Mouse (Mus musculus) CD4-positive, CD25-positive, alpha-beta regulatory T cell, adult 4 months (primary cell): Measurements from ENCODE around the gene Lin54. TPM values are rescaled to one million over a fixed set of nuclear protein-coding genes. Genes with fewer than 3 reads are reported as not detected.

Experiments
- ATAC-seq: one replicate; pipeline ENCODE4 v1.8.0; 2017
- polyA plus RNA-seq, 2 experiments: library from polyadenylated mRNA; unstranded; fragments of 100-300 nt; shearing (Covaris generic); gene quantifications; one replicate each; pipeline ENCODE4 v1.2.1; 2017

Lin54 gene
- polyA plus RNA-seq, 2 experiments from 2014 or later = 9.2 to 9.9 TPM

DNA sequence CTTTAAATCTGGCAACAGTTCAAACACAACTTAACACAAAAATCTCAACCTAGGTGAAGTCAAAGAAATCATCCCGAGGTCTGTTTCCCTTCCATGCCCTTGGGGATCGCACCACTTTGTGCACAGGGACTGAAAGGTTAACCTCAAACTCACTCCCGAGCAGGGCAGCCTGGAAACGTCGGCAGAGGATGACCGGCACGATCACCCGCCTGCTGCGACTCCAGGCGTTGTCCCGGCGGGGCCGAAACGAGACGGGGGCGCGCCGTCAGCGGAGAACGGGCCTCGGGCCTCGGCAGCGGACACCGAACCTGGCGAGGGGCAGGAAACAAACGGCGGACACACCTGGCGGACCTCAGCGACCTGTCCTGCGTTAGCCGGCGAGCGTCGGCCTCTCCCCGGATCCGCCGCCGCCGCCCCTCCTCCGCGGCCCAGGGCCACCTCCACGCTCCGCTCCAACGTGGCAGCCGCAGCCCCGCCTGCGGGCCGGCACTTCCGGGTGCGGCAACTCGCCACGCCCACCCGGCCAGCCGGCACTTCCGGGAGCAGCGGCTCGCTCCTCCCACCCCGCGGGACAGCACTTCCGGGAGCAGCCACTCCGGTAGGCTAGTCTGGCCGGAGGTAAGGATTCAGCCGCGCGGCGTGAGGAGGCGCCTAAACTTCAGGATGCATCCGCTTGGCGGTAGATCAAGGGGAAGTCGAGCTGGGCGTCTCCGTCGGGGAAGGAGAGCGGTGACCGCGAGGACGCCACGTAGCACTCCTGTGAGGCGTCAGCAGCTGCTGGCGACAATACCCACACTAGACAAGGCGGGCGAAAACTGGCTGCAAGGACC is 84.5 kb downstream of the Lin54 start, which contains the start of gene Sec31a:
Gene Sec31a, minus strand, starts transcription at position 474 of the 830 bp plus-strand sequence.
- peak; percentile 94 for ATAC-seq

DNA sequence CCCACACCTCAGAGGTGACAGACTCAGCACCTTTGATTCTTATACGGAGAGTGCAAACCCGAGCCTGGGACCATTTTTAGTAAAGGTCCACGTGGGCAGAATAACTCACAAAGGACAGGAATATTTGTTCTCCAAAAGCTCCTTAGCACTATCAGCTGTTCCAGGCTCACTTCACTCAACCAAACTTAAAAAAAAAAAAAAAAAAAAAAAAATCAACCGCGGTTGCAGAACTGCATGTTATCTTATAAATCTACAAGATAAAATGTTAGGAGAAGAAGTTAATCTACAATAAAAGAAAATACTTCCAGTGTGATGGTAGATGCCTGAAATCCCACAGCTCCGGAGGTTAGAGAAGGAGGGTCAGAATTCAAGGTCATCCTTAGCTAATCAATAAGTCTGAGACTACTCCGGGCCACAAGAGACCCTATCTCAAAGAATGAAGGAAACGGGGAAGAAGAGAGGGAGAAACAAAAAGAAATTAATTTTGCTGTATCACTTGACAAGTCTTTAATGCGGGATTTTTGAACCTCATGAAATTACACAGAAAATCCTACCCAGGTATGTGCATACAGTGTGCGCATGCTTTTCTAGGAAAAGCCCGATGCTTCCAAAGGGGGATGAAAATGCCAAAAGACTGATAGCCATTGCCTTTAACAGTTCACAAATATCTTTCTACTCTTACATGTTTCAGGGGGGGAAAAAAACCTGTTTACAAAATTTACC is 85.8 kb downstream of the Lin54 start:
- ATAC-seq = no peak

- ATAC-seq = no peak
These were observed 87.6 kb downstream of the Lin54 start for GRCm38 (mm10) chr5:100412886-100413285.

- no peak for ATAC-seq
These were observed 90.2 kb downstream of the Lin54 start for GRCm38 (mm10) chr5:100410281-100410680.

DNA sequence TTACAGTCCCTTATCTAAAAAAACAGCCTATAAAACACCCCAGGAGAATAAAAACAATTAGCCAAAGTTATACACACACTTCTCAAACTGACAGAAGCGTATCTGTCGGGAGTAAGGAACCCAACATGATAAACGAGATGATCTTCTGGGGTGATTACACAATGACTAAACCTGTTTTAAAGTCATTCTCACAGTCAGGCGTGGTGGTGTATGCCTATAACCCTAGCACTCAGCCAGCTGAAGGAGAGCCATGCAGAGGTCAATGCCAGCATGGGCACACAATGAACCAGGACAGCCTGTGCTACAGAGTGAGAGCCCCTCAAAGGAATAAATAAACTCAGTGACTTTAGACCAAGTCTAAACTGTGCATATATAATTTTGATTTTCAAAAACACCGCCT is 92.0 kb downstream of the Lin54 start:
- ATAC-seq = no peak

- no peak for ATAC-seq
These were observed 103.7 kb downstream of the Lin54 start for GRCm38 (mm10) chr5:100396753-100397152.

GRCm38 (mm10) chr5:100393681-100394080 is 106.8 kb downstream of the Lin54 start:
- ATAC-seq = no peak

DNA sequence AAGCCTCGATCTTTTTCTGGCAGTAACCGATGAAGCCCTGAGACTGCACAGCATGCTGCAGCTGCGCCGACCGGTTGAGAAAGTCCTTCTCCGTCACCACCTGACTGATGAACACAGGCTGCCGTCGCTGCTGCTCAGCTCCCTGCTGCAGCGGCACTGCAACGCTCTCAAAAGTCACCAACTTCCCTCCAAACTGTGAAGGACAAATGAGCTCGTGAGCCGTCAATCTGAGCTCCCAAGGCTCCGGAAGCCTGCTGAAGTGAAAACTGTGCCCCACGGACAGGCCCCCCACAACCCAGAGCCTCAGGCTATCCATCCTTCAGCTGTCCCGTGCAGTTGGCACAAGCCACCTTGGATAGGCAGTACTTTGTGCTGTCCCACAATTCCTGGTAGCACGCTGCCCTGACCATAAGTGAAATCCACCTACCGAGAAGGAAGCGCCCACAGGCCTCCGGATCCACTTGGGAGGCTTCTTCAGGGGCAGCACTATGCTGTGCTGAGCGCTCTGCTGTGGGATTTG is 107.9 kb downstream of the Lin54 start:
- no peak for ATAC-seq

Other genes starting within 250 kb of the Lin54 start
- 100 to 1,000 TPM in 1 of 2 experiments, 10 to 100 TPM in 1; 92.6 to 140 TPM for gene Sec31a, start 84.4 kb downstream of the Lin54 start, polyA plus RNA-seq
- 100 to 1,000 TPM; 114 to 118 TPM for gene Cops4, start 17.7 kb upstream of the Lin54 start, polyA plus RNA-seq
- gene Plac8, start 71.6 kb upstream of the Lin54 start, polyA plus RNA-seq = 10 to 100 TPM in 1 of 2 experiments, 1 to 10 TPM in 1; 2.9 to 12.0 TPM
- gene Coq2, start 174.5 kb upstream of the Lin54 start, polyA plus RNA-seq = 10 to 100 TPM; 12.0 to 12.9 TPM
- under 1 TPM; 0.73 to 0.97 TPM for gene Hpse, start 219.1 kb upstream of the Lin54 start, polyA plus RNA-seq